Mouse (Mus musculus) B cell, adult 2 months (primary cell): Measurements from ENCODE around the gene Orm1.

ENCODE experiments used
- DNase-seq, 2 experiments: peaks; one replicate each; pipeline ENCODE4 v3.0.0; 2022

The Orm1 gene

GRCm38 (mm10) chr4:63356981-63357570 is 12.7 kb downstream of the Orm1 start:
- no peak for DNase-seq

DNA sequence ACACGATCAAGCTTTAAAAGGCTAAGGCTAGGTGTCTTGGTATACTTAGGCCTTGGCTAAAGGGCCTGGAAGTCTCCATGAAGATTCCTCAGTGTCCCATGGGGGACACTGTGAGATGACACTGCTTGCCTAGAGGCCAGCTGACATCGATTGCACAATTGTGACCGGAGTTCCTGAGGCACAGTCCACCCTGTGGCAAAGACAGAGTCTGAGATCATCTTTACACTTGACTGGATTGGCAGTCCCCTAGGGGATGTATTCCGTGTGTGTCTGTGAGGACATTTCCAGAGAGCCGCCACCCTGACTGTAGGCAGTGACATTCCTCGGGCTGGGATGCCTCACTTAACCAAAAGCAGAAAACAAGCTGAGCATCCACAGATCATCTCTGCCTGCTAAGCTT is 15.5 kb downstream of the Orm1 start:
- DNase-seq = no peak

DNA sequence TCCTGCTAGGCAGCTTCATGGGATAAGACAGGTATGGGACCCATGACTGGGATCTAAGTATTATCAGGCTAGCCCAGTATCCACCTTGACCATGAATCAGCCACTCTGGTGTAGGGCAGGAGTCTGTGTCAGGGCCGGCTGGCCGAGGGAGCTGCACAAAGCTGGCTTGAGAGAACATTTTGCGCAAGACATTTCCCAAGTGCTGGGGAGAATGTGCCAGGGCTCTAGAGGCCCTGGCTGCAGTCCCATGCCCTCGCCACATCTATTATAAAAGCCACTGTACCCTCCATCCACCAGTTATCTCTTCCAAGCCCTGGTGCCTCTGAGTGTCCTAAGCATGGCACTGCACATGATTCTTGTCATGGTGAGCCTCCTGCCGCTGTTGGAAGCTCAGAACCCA is 17.8 kb downstream of the Orm1 start, which contains the start of gene Orm2:
TSS of gene Orm2 (plus strand) at position 300 of the 400 bp plus-strand sequence.
- no peak for DNase-seq

DNA sequence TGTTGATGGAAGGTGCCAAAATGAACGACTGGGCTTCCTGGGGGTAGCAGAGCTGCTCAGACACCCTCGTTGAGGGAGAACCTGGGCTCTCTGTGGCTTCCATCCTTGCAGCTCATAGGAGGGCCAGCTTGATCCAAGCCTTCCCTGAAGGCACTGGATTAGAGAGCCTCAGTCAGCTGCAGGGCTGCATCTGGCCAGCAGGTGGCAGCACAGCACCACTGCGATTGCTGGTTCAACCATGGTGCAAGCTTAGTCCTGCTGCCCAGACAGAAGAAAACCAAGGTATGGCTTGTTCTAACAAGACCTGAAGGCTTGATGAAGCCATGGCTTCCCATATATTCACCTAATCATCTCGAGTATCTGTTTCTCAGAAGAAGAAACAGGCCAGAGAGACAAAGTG is 24.2 kb downstream of the Orm1 start:
- DNase-seq = peak; percentile 92

DNA sequence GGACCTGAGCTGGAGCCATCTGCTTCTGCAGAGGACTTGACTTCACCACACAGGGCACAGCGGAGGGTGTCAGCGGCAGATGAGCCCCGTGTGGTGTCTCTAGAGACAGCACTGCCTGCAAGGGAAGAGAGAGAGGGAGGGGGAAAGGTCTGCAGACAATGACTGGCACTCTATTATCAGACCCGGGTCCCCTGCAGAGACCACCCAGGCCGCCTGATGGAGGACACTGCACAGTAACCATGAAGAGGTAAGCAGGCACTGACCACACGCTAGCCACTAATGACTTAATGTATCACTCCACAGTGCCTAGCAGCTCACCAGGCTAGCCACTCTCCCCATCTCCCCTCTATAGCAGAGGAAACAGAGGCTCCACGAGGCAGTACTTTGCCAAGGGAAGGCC is 26.5 kb downstream of the Orm1 start:
- no peak for DNase-seq

- DNase-seq = peak; percentile 75 to 78
Measured at GRCm38 (mm10) chr4:63371890-63372289, 27.5 kb downstream of the Orm1 start.

DNA sequence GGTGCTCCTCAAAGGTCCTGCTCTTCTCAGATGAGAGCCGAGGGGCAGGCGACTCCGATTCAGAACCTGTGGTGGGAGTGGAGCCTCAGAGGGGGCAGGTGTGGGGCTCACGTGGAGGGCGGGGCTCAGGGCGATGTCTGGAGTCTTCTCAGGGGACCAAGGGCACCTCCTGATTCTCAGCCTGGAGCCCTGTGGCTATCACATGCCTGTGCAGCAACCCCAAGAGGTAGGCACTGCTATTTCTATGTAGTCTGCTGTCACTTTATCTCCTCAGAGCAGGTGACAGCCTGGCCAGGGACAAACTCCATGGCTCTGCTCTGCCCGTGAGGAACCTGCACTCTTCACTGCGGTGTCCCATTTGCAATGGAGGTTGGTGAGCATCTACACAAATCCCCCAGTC is 29.0 kb downstream of the Orm1 start:
- DNase-seq = no peak

GRCm38 (mm10) chr4:63374331-63374730 is 30.0 kb downstream of the Orm1 start:
- no peak for DNase-seq

- DNase-seq = no peak
Measured at GRCm38 (mm10) chr4:63375367-63375766, 31.0 kb downstream of the Orm1 start.

DNA sequence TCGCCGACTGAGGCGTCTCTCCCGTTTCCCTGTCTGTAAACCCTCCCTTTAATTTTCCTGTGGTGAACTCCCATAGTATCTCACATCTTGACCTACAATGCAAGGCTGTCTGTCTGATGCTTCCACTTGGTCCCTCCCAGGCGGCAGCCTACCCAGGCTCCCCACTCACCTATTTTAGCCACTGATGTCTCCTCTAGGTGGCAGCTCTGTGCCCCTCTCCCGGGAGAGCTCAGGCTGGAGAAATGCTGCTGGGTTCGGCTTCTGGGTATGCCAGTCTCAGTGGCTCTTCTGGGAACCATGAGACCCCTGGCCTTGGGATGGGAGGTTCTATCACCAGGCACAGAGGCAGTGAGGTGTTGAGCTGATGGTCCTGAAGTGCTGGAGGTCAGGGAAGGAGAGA is 33.1 kb downstream of the Orm1 start:
- no peak for DNase-seq

GRCm38 (mm10) chr4:63382676-63383369 is 38.5 kb downstream of the Orm1 start:
- DNase-seq = no peak

GRCm38 (mm10) chr4:63383474-63383873 is 39.1 kb downstream of the Orm1 start:
- no peak for DNase-seq

- DNase-seq = no peak
Measured at GRCm38 (mm10) chr4:63384262-63384661, 39.9 kb downstream of the Orm1 start.

- peak in 1 of 2 experiments; percentile 9 for DNase-seq
Measured at GRCm38 (mm10) chr4:63385253-63385652, 40.9 kb downstream of the Orm1 start.

DNA sequence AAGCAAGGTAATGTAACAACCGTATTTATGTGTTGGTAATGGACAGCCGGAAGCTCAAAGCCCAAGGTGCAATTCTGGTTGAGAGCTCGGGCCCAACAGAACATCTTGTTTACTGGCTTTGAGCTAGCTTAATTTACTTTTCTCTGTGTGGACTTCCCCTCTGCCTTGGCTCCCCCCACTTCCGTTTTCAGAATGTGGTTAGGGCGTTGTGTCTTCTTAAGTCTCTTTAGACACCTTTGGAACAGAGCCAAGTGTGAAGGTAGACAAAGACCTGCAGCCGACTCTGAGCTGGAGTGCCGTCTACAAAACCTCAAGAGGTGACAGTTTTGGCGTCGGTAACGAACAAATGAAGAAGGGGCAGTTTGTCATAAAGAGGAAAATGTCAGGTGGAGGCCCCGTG is 41.4 kb downstream of the Orm1 start:
- DNase-seq = peak; percentile 84 to 88

- DNase-seq = no peak
Measured at GRCm38 (mm10) chr4:63388029-63388428, 43.7 kb downstream of the Orm1 start.

GRCm38 (mm10) chr4:63389121-63389886 is 44.9 kb downstream of the Orm1 start:
- DNase-seq = peak; percentile 54 to 56

DNA sequence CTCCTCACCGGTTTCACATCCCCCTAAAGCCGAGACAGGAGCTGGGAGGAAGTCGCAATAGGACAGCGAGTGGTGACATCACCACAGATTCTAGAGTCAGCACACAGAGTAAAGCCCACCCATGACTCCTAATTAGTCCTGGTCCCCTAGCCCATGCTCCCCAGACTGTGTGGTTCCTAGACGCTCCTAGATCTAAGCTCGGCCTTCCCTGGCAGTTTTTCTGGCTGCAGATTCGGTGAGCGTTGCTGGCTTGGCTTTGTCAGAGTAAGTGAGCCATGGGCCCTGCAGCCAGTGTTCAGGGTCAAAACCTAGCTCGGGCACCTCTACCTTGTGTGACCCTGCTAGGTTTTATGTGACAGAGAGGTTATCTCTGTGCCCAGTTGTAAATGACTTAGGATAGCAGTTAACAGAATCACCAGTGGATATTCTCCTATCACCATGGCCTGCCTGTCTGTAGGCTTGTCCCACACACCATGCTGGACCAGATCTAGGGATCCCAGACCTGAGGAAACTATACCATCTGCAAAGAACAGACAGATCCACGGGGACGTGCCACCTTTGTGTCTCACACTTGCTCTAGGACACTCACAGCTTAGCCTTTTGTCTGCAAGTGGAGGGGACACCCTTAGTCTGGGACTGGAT is 45.6 kb downstream of the Orm1 start:
- DNase-seq = peak; percentile 48 to 56

GRCm38 (mm10) chr4:63391322-63391721 is 47.0 kb downstream of the Orm1 start:
- DNase-seq = peak in 1 of 2 experiments; percentile 49
